Mouse (Mus musculus) CD4-positive, CD25-positive, alpha-beta regulatory T cell, adult 4 months (primary cell): ENCODE results near the gene Gm9817. TPM values are rescaled to one million over a fixed set of nuclear protein-coding genes. Genes with fewer than 3 reads are reported as not detected.

Source experiments
- ATAC-seq: one replicate; pipeline ENCODE4 v1.8.0; 2017
- polyA plus RNA-seq, 2 experiments: library from polyadenylated mRNA; unstranded; fragments of 100-300 nt; shearing (Covaris generic); gene quantifications; one replicate each; pipeline ENCODE4 v1.2.1; 2017

Gene Gm9817
- polyA plus RNA-seq, 2 experiments from 2014 or later = 0.26 TPM; not detected in 1

GRCm38 (mm10) chr13:45092816-45093215 lies 14.3 kb downstream of the Gm9817 start:
- ATAC-seq = no peak

GRCm38 (mm10) chr13:45095028-45095427 lies 16.5 kb downstream of the Gm9817 start:
- no peak for ATAC-seq

DNA sequence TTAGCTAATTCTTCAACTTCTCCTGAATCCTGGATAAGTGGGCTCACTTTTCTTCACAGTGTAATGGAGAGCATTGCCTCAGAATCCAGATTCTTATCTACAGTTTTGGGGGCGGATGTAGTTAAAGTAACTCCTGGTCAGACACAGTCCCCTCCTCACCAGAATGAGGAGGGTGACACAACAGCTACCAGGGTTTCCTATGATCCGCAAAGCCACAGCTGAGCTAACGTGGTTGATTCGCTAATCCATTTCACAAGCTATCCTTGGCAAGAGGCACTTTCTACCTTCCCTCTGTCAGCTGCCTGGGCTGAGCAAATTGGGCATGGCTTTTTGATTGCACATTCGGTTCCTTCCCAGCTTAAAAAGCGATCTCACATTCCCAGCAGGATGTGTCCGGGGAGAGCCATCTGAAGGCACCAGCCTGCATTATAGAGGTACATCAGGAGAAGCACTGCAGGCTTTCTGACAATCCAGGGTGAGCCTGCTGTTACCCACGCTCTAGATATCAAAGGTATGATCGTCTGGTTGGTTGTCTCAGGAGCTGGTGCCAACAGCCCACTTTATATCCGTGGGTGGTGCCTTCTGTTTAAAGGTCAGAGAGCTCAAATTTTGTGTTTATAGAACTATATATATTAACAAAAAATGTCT lies 21.2 kb downstream of the Gm9817 start:
- no peak for ATAC-seq

GRCm38 (mm10) chr13:45106480-45106879 lies 28.0 kb downstream of the Gm9817 start:
- ATAC-seq = no peak

- ATAC-seq = no peak
Measured at GRCm38 (mm10) chr13:45108851-45109390, 30.4 kb downstream of the Gm9817 start.

DNA sequence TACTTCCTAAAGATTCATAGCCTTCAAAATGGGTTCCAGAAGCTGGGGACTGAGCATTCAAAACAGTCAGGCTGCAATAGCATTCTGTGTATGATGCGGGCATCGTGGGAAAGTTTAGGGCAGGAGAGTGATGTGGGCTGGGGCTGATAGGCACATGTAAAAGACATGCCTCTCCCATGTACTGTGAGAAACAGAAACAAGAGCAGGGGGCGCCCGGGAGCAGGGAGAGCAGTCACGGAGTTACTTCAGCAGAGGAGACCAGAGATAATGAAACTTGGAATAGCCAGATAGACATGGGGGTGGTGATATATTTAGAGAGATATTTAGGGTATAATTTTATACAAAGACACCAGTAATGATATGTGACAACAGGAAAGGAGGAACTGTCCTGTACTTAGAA lies 39.9 kb downstream of the Gm9817 start:
- no peak for ATAC-seq

- ATAC-seq = no peak
Measured at GRCm38 (mm10) chr13:45118822-45119221, 40.3 kb downstream of the Gm9817 start.

Other genes starting within 250 kb of the Gm9817 start
- 1 to 10 TPM; 5.3 to 8.9 TPM for gene Dtnbp1, start 76.5 kb upstream of the Gm9817 start, polyA plus RNA-seq